Comparison of ENCODE assay signal across 19 mouse cellular contexts in the genomic region with DNA sequence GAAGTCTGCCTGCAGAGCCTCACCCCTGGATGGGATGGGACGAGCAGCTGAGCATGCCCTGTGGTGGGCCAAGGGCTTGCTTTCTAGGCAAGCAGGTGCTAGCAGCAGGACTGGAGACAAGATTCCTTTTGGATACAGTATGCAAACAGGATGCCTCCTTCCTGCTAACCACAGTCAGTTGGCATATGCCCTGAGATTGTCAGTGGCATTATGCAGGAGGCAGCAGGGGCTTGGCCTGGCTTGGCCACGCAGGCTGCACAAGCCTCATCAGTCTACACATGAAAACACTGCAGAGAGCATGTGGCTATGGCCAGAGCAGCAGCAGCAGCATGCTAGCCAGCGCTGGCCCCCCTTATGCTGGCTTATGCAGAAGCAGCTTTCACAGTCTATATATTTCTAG.
A peak's percentile ranks its signal among the peaks of the same experiment; 100 is the strongest.
DNase-seq lines count a peak whose midpoint lies in the region; ATAC-seq and TF ChIP-seq lines count a peak whose summit lies in the region.
"Had no signal": no experiment of that assay in that cellular context is flagged by ENCODE, and none has a peak within 500 bp of the region (broad histone marks: within the 10 kb centered on the region; RNA-seq: fewer than 3 reads in every experiment).

No protein-coding gene starts in this region.

- H3K4me1 ChIP-seq in heart, embryonic 12.5 days (replicated peaks): peaks cover 48% of the 10 kb centered on the region
- peaks cover 34% of the 10 kb centered on the region for H3K4me1 ChIP-seq in midbrain, embryonic 13.5 days (replicated peaks)
- H3K4me1 ChIP-seq in neural tube, embryonic 15.5 days: peaks cover 31% of the 10 kb centered on the region
- peaks cover 16% of the 10 kb centered on the region for H3K4me1 ChIP-seq in thymus, adult 2 months (replicated peaks; ENCODE audit: control insufficient read depth, insufficient read depth, low read length)

- H3K9ac ChIP-seq in heart, embryonic 12.5 days: 0 out of 2 replicates have a peak overlapping the region, but pooled peaks have one; percentile 1
- 0 out of 2 replicates have a peak overlapping the region, but pooled peaks have one; percentile 19 for H3K9ac ChIP-seq in midbrain, embryonic 13.5 days (replicated peaks)
- H3K9ac ChIP-seq in neural tube, embryonic 15.5 days (replicated peaks): no peak overlapping the region
- H3K9ac ChIP-seq: forebrain, embryonic 12.5 days had no signal

- no peak for TF ChIP-seq CTCF in thymus, adult 2 months (IDR thresholded peaks at IDR 0.05; ENCODE audit: borderline replicate concordance, control insufficient read depth, extremely low read depth, insufficient read depth, low read length, poor library complexity)

- H3K27ac ChIP-seq in heart, embryonic 12.5 days (ENCODE audit: poor library complexity, severe bottlenecking): no peak overlapping the region
- peak overlapping the region; percentile 67 for H3K27ac ChIP-seq in midbrain, embryonic 13.5 days
- H3K27ac ChIP-seq in neural tube, embryonic 15.5 days (replicated peaks): peak overlapping the region; percentile 37; the same call in 1 of the 2 replicates
- H3K27ac ChIP-seq in thymus, adult 2 months (ENCODE audit: control insufficient read depth, insufficient read depth, low read length): no peak overlapping the region
- H3K27ac ChIP-seq: forebrain, embryonic 12.5 days; kidney, postnatal 0 days; left cerebral cortex, adult 2 months had no signal

- H3K36me3 ChIP-seq in heart, embryonic 12.5 days: 0 out of 2 replicates have a peak, but pooled peaks cover 4% of the 10 kb centered on the region
- no peaks in the 10 kb centered on the region for H3K36me3 ChIP-seq in midbrain, embryonic 13.5 days
- no peaks in the 10 kb centered on the region for H3K36me3 ChIP-seq in neural tube, embryonic 15.5 days
- no peaks in the 10 kb centered on the region for H3K36me3 ChIP-seq in thymus, adult 2 months (ENCODE audit: control insufficient read depth, insufficient read depth, low read length)
- H3K36me3 ChIP-seq: forebrain, embryonic 12.5 days had no signal

- H3K9me3 ChIP-seq in heart, embryonic 12.5 days (replicated peaks): no peaks in the 10 kb centered on the region
- H3K9me3 ChIP-seq in midbrain, embryonic 13.5 days: no peaks in the 10 kb centered on the region
- no peaks in the 10 kb centered on the region for H3K9me3 ChIP-seq in neural tube, embryonic 15.5 days (replicated peaks)
- H3K9me3 ChIP-seq: forebrain, embryonic 12.5 days; G1E had no signal

- no peak overlapping the region for H3K4me3 ChIP-seq in heart, embryonic 12.5 days
- H3K4me3 ChIP-seq in midbrain, embryonic 13.5 days (replicated peaks): no peak overlapping the region
- H3K4me3 ChIP-seq in neural tube, embryonic 15.5 days (replicated peaks): no peak overlapping the region
- no peak overlapping the region for H3K4me3 ChIP-seq in thymus, adult 2 months (ENCODE audit: control insufficient read depth, insufficient read depth, low read length)
- H3K4me3 ChIP-seq: forebrain, embryonic 12.5 days; left cerebral cortex, adult 2 months; megakaryocyte, embryonic 14.5 days had no signal

- TF ChIP-seq POLR2A in thymus, adult 2 months (IDR thresholded peaks at IDR 0.05; ENCODE audit: control insufficient read depth, extremely low read depth, insufficient read depth, low read length, poor library complexity): no peak

- H3K4me2 ChIP-seq in heart, embryonic 12.5 days: no peak overlapping the region
- H3K4me2 ChIP-seq in midbrain, embryonic 13.5 days (replicated peaks): no peak overlapping the region
- H3K4me2 ChIP-seq in neural tube, embryonic 15.5 days: no peak overlapping the region
- H3K4me2 ChIP-seq: forebrain, embryonic 12.5 days had no signal

- no peaks in the 10 kb centered on the region for H3K27me3 ChIP-seq in heart, embryonic 12.5 days (replicated peaks)
- H3K27me3 ChIP-seq in midbrain, embryonic 13.5 days: no peaks in the 10 kb centered on the region
- no peaks in the 10 kb centered on the region for H3K27me3 ChIP-seq in neural tube, embryonic 15.5 days (replicated peaks)
- no peaks in the 10 kb centered on the region for H3K27me3 ChIP-seq in thymus, adult 2 months (ENCODE audit: control insufficient read depth, insufficient read depth, low read length)
- H3K27me3 ChIP-seq: forebrain, embryonic 12.5 days; megakaryocyte, embryonic 14.5 days had no signal

- WGBS in heart, embryonic 12.5 days: 73% methylated on average over 3 of the region's 3 CpGs
- WGBS in midbrain, embryonic 13.5 days: 72% methylated on average over 3 of the region's 3 CpGs
- 61% methylated on average over 3 of the region's 3 CpGs for WGBS in neural tube, embryonic 15.5 days
- 90% methylated on average over 3 of the region's 3 CpGs for WGBS in thymus, adult 2 months

- no peak for ATAC-seq in heart, embryonic 12.5 days (ENCODE audit: insufficient number of reproducible peaks, low FRiP score)
- ATAC-seq in midbrain, embryonic 13.5 days: 0 out of 2 replicates have a peak, but pooled peaks have one; percentile 22
- peak; percentile 67 for ATAC-seq in neural tube, embryonic 15.5 days (ENCODE audit: low FRiP score)
- ATAC-seq: CD4-positive, CD25-positive, alpha-beta regulatory T cell, adult 4 months; intestine, postnatal 0 days had no signal

- DNase-seq in heart, adult 9 months (ENCODE audit: low spot score in 2 of 2): no peak
- DNase-seq in right cerebral cortex, postnatal 25 days: peak; percentile 32
- no peak for DNase-seq in right cerebral cortex, adult 18-20 months
- no peak for DNase-seq in kidney, postnatal 14 days
- DNase-seq in thymus, adult 2 months: no peak
- DNase-seq: adrenal gland, adult 8-10 months; cerebellum, adult 18-20 months; heart, postnatal 4 days; lung, postnatal 10 days had no signal

Comparison
In these comparisons a context has a peak if more than half of its experiments do, and no peak if none do; other contexts are left out.
1. H3K27ac ChIP-seq: peak in midbrain, embryonic 13.5 days (single experiment) and neural tube, embryonic 15.5 days (single experiment); none in heart, embryonic 12.5 days (single experiment) and thymus, adult 2 months (single experiment).